Mouse (Mus musculus): Measurements from ENCODE around the gene Islr.

Islr gene

GRCm38 (mm10) chr9:58153095-58153494, 51.0 kb downstream of the Islr start:
- no peak for DNase-seq (ENCODE audit: low spot score in 2 of 2)

DNA sequence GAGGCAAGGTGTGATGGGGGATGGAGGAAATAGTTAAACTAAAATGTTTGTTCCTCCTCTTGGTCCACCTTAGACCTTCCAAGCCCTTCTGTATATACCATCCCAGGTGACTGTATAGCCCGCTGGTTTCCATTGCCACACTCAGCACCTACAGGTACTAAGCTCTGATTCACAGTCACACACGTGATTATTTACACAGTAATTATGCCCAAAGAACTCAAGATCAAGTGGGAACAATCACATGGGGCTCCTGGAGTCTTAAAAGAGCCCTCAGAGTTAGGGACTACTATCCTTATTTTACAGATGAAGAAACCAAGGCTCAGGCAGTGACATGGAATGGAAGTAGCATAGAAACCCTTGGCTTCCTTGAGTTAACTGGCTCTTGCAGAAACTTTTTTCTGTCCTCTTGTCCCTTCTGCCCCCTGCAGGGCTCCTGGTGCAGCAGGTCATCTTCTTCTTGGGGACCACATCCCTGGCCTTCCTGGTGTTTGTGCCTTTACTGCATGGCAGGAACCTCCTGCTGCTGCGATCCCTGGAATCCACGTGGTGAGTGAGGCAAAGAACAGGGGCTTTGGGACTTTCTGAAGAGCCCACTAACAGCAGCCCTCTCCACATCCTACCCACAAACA, 53.3 kb downstream of the Islr start:
- no peak for DNase-seq (ENCODE audit: low spot score in 2 of 2)

- DNase-seq (ENCODE audit: low spot score in 2 of 2) = no peak
These were observed 55.3 kb downstream of the Islr start for GRCm38 (mm10) chr9:58148806-58149205.

DNA sequence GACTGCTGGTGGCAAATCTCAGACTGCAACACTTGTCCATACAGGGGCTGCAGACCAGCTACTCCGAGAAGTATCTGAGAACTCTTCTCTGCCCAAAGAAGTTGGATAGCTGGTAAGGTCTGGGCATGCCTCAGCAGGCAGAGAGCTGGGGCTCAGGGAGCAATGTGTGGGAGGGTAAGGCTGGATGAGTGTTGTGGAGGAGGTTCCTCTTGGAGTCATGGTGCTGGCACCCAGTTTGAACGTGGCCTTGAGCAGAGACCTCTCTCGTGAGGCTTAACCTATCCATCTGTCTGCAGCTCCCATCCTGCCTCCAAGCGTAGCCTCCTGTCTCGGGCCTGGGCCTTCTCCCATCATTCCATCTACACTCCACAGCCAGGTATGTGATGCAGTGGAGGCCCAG, 58.7 kb downstream of the Islr start:
- DNase-seq (ENCODE audit: low spot score in 2 of 2) = no peak

DNA sequence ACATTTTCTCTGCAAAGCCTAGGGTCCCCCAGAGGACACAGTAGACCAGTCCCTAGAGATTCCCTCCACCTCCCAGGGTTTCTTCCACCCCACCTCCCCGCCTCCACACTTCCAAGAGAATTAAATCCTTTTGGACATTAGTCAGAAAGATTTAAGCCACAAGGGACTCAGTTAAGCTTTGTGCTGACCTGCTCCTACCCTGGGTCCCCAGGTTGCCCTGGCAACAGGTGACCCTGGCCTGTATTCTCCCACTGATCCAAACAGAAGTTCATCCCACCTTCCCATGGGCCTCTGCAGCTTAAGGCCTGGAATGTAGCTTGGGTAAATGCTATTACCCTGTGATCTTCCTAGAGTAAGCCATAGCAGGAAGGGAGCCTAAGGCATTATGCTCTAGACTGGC, 59.4 kb downstream of the Islr start:
- no peak for DNase-seq (ENCODE audit: low spot score in 2 of 2)

GRCm38 (mm10) chr9:58143419-58143818, 60.7 kb downstream of the Islr start:
- no peak for DNase-seq (ENCODE audit: low spot score in 2 of 2)

DNA sequence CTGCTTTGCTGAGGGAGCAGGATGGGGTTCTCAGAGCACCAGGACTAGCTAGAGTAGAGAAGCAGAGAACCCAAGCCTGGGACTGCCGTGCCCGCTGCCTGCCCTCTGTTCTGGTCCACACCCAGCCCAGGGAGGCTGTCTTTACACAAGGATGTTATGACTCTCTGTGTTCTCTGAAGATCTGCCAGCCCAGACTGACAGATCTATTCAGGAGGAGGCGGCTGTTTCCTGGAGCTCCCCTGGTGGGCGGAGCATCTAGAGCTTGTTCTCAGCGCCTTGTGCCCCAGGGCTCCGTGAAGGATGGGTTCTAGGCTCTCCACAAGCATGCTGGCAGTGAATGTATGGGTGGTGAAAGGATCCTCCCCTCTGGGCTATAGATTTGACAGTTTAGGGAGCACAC, 64.2 kb downstream of the Islr start:
- DNase-seq (ENCODE audit: low spot score in 2 of 2) = peak; percentile 25 to 38

DNA sequence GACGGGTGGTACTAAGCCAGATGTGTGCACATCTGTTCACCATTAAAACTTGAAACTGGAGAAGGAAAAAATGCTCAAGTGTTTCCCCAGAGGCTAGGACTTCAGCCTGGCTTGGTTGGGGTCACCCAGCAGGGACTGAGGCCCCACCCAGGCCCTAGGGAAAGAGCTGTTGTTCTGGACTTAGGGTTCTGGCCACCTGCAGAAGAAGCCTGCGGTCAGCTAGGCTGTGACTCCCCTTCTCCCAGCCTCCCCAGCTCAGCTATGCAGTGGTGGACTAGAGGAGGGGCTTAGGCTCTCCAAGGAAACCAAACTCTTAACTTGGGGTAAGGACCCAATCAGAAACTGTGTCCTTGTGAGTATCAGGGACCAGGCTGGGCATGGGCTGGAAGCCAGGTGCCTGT, 68.2 kb downstream of the Islr start:
- DNase-seq (ENCODE audit: low spot score in 2 of 2) = no peak

DNA sequence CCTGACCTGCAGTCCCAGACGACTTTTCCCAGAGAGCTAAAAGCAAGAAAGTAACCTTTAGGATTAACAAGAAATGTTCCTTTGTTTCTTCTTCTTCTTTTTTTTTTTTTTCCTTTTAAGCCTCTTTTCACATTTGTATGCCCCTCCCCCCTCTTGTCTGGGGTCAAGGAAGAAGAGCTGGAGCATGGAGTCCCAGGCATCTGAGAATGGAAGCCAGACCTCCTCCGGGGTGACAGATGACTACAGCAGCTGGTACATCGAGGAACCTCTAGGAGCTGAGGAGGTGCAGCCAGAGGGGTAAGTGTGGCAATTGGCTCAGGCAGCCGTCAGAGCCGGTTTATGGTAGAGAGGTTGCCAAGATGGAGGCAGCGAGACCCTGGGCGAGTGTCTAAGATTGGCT, 69.2 kb downstream of the Islr start:
- no peak for DNase-seq (ENCODE audit: low spot score in 2 of 2)

GRCm38 (mm10) chr9:58133893-58134884, 69.9 kb downstream of the Islr start:
- peak in 1 of 2 experiments; percentile 35 for DNase-seq (ENCODE audit: low spot score in 2 of 2)

DNA sequence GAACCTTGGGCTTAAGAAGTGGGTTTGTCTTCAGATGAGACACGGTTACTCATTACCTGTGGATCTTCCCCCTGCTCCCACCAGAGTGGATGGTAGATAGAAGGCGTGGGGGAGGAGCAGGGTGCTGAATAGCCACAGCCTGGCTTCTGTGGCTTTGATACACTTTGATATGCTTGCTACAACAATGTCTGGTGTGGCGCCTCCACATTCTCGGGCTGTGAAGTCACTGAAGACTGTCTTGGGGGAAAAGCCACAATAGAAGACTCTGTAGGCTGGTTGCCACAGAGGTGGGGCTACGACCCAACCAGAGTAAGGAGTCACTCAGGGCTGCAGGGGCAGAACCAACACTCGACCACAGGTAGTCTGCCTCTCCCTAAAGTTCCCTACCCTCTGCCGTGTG, 72.4 kb downstream of the Islr start:
- no peak for DNase-seq (ENCODE audit: low spot score in 2 of 2)

DNA sequence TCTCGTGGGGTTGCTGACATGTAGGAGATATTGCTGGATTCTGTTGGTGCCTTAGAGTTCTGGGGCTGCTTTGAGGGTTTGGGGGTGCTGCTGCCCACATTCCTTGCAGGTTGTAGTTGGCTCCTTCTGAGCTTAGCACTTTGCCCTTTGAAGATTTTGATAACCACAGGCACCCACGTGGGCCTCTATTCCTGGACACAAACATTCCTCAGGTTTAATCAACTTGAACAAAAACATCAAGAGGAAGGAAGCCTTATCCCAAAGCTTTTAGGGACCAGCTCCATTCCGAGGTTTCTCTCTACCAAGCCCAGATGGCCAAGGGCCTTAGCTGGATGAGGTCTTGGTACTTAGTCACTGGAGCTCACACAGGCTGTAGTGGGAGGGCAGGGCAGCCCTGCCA, 73.2 kb downstream of the Islr start:
- DNase-seq (ENCODE audit: low spot score in 2 of 2) = no peak

GRCm38 (mm10) chr9:58129508-58129907, 74.6 kb downstream of the Islr start:
- DNase-seq (ENCODE audit: low spot score in 2 of 2) = no peak

GRCm38 (mm10) chr9:58128926-58129413, 75.1 kb downstream of the Islr start:
- DNase-seq (ENCODE audit: low spot score in 2 of 2) = no peak

DNA sequence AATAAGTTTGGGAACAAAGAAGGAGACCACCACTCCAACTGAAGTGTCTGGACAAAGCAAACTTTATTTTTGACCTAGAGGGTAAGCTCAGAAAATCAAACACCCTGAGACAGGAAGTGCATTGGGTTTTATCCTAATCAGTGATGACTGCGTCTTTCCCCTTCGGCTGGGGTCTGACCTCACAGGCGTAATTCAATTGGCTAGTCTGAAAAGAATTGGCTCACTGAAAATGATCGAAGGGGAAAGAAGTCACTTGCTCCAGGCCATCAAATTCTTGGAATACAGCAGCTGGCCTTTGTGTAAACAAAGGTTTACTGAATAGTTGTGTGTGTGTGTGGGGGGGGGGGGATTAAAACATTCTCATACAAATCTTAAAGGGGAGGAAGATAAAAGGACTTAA, 78.3 kb downstream of the Islr start:
- DNase-seq (ENCODE audit: low spot score in 2 of 2) = no peak

GRCm38 (mm10) chr9:58125085-58125484, 79.0 kb downstream of the Islr start:
- DNase-seq (ENCODE audit: low spot score in 2 of 2) = no peak

DNA sequence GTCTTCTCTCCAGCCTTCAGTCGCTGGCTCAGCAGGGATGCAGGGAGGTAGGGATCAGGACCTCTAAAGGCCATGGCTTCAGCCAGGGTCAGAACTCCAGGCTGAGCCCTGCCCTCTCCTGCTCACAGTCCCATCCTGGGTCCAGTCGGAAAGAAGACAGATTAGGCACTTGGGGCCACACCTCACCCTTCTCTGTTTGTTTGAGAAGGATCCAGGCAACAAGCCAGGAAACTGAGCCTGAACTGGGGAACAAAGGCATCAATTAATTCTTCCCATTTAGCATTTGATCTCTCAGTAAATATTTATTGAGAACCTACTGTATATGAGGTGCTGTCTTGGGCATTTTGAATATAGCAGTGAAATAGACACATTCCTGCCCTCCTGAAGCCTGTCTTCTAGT, 85.4 kb downstream of the Islr start, which contains the start of gene Ccdc33:
Ccdc33 (minus strand) TSS at position 153 of the 400 bp plus-strand sequence.
- DNase-seq (ENCODE audit: low spot score in 2 of 2) = no peak

- no peak for DNase-seq (ENCODE audit: low spot score in 2 of 2)
These were observed 88.0 kb downstream of the Islr start for GRCm38 (mm10) chr9:58116024-58116651.

GRCm38 (mm10) chr9:58115297-58115925, 88.7 kb downstream of the Islr start:
- no peak for DNase-seq (ENCODE audit: low spot score in 2 of 2)

DNA sequence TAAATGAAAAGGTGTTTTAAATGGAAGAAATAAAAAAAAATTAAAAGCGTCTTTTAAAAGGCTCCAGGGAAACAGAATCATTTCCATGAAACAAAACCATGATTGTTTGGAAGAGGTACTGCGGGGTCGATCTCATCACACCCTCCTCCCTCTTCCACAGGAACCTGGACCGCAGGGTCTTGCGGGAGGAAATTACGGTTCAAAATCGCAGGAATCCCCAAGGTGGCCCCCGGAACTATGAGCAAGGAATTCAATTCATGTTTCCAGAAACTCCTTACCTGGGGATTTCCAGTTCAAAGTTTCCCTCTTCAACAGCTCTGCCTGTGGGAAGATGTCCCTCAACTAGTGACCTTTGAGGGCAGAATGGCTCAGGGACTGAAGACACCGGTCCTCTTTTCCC, 90.1 kb downstream of the Islr start:
- no peak for DNase-seq (ENCODE audit: low spot score in 2 of 2)

DNA sequence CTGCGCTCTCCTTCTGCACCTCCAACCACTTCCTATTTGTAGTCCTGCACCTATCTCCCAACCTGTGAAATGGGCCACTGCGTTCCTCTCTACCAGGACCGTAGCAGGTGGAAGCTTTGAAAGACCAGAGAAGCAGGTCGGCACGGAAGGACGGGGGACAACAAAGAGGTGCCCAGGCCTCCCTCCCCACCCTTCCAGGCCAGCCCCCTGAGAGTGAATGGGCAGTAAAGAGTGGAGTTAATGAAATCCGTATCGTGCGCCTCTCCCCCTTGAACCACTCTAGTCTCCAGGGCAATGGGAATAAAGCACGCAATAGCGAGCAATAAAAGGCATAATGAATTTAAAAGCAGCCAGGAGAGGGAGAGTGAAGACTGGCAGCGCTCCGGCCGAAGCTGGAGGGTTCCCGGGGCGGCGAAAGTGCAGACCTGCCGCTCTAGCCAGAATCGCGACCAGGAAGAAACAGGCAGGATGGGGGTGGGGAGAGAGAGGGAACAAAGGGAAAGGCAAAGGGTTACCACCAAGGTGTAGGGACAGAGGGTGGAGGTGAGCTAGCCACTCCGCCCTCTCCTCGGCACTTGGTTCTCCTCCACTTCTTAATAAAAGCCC, 90.7 kb downstream of the Islr start:
- no peak for DNase-seq (ENCODE audit: low spot score in 2 of 2)
